Mouse (Mus musculus) heart, postnatal 0 days (tissue): Measurements from ENCODE around the gene Hmga1.

Experiments
- CTCF ChIP-seq: IDR thresholded peaks from 2 replicates; pipeline ENCODE4 v1.5.1; 2016; ENCODE audit warnings: antibody characterized with exemption, control low read depth, low read depth
- EP300 ChIP-seq: IDR thresholded peaks from 2 replicates; pipeline ENCODE4 v1.6.1; 2016; ENCODE audit warnings: antibody characterized with exemption, low read depth

DNA sequence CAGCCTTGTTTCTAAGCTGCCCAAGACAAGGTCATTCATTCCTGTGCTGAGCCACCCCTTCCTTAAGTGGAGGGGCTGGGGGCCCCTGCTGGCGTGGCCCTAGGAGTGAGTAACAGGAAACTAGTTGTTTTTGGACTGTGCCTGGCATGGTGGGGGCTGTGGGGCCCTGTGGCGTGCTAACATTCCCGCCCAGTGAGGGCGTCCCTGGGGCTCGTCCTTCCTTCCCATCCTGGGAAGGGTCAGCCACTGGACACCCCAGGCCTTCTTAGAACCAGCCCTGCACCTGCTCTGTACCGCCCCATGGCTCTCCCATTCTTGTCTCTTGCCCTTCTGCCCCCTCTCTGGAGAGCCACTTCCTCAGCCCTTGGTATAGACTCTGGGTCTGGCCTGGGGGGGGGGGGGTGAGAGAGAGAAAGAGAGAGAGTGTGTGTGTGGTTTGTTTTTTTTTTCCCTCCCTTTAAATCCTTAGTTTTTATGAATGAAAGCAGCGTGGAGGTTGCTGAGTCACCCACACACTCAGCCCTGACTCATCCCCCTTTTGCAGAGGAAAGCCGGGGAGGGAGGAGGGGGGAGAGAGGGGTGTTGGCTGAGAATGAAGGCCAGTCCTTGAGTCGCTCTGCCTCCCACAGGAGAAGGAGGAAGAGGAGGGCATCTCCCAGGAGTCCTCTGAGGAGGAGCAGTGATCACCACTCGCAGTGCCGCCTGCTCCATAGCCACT, 5.7 kb downstream of the Hmga1 start:
- TF ChIP-seq CTCF (no peak), EP300 (no peak)
